ENCODE assay signal across 8 mouse cellular contexts in the genomic region with DNA sequence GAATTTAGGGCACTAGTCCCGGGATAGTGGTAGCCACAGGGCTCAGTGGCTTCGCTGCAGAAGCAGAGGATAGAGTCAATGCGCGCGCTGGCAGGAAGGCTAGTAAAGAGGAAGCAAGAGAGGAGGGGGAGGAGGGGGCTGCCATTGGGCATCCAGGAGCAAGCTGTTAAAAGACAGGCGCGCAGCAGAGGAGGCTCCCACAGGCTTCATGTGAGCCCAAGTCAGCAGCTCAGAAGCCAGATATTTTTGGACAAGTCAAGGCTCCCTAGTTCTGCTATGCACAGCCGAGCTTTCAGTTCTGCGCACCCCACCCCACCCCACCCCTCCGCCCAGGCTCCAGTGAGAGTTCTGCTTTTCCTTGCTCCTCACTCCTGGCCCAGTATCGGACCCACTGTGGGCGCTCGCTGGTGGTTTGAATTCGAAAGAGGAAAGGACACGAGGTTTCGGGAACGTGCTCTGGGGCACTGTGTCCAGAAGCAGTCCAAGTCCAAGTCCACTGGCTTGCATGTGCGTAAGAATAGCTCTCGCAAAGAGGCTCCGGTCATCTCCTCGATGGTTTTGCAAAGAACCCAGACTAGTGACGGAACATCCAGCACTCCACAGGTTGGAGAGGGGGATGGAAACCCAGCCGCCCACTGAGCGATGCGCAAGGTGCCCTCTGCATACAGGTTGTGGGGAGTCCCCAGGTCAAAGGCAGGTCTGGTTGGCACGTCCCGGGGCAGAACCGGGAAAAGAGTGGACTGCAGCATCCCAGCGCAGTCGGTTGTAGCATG.
DNase-seq lines count a peak whose midpoint lies in the region.

No protein-coding gene starts in this region.

- DNase-seq in spleen, adult 12 weeks (ENCODE audit: low spot score), result peak; percentile 38
- DNase-seq in spleen, postnatal 14 days (ENCODE audit: low spot score in 2 of 2), result no peak
- DNase-seq in embryo, embryonic 10.5 days (ENCODE audit: low spot score), result peak; percentile 81
- DNase-seq in heart, adult 9 months (ENCODE audit: low spot score in 2 of 2), result peak; percentile 54 to 74
- peak; percentile 59 for DNase-seq in kidney, postnatal 10 days
- DNase-seq in lung, postnatal 14 days, result peak; percentile 33
- DNase-seq in retina, embryonic 14.5 days (ENCODE audit: low spot score), result peak; percentile 67
- DNase-seq in frontal cortex, postnatal 14 days (ENCODE audit: low spot score in 2 of 2), result no peak

Comparison
In these comparisons a context has a peak if more than half of its experiments do, and no peak if none do; other contexts are left out.
1. DNase-seq: peak in spleen, adult 12 weeks (single experiment), embryo, embryonic 10.5 days (single experiment), heart, adult 9 months (2 of 2), kidney, postnatal 10 days (single experiment), lung, postnatal 14 days (single experiment) and retina, embryonic 14.5 days (single experiment); none in spleen, postnatal 14 days (0 of 2) and frontal cortex, postnatal 14 days (0 of 2).